Mouse (Mus musculus) G1E (cell line): ENCODE measurements around the gene Ankrd50. TPM values are rescaled to one million over a fixed set of nuclear protein-coding genes. Genes with fewer than 3 reads are reported as not detected.

Experiments used
- ATAC-seq: 2 replicates; pipeline ENCODE4 v1.8.0; 2016; ENCODE audit warnings: mild to moderate bottlenecking; ENCODE audit not compliant: insufficient number of reproducible peaks, poor library complexity, low FRiP score, severe bottlenecking; ENCODE audit errors: extremely low read depth
- DNase-seq: peaks from one replicate; pipeline ENCODE4 v3.0.0; 2012; ENCODE audit warnings: low spot score
- H3K27me3 ChIP-seq: 2 replicates; pipeline ENCODE4 v1.6.1; 2012; ENCODE audit warnings: mild to moderate bottlenecking, low read length, inconsistent platforms; ENCODE audit not compliant: insufficient read depth
- H3K36me3 ChIP-seq: replicated peaks from 2 replicates; pipeline ENCODE3; 2012; ENCODE audit warnings: mild to moderate bottlenecking, inconsistent platforms
- H3K4me1 ChIP-seq: 2 replicates; pipeline ENCODE4 v1.6.1; 2012; ENCODE audit warnings: low read depth, low read length, inconsistent platforms, mixed read lengths; ENCODE audit not compliant: insufficient read depth
- H3K4me3 ChIP-seq: 2 replicates; pipeline ENCODE4 v1.5.1; 2012; ENCODE audit warnings: low read depth, mild to moderate bottlenecking, inconsistent platforms, low read length, moderate library complexity, mixed read lengths
- H3K9me3 ChIP-seq: replicated peaks from 2 replicates; pipeline ENCODE4 v1.6.1; 2012; ENCODE audit warnings: inconsistent platforms
- CTCF ChIP-seq: IDR thresholded peaks from 2 replicates; pipeline ENCODE4 v1.5.1; 2012; ENCODE audit warnings: low read depth, low read length, inconsistent platforms, mixed read lengths
- GATA1 ChIP-seq: IDR thresholded peaks from 2 replicates; pipeline ENCODE4 v1.6.1; 2012; ENCODE audit warnings: borderline replicate concordance, low read length, inconsistent platforms, mixed read lengths
- GATA2 ChIP-seq: IDR thresholded peaks from 2 replicates; pipeline ENCODE4 v1.6.1; 2012; ENCODE audit warnings: low read depth, low read length, inconsistent platforms, borderline replicate concordance
- POLR2AphosphoS5 ChIP-seq: IDR thresholded peaks from 2 replicates; pipeline ENCODE4 v1.6.1; 2012; ENCODE audit warnings: low read depth, low read length, inconsistent platforms; ENCODE audit not compliant: insufficient replicate concordance
- TAL1 ChIP-seq: conservative IDR thresholded peaks from 2 replicates; pipeline ENCODE4 v1.6.1; 2012; ENCODE audit warnings: low read depth, low read length, inconsistent platforms, mixed read lengths
- polyA plus RNA-seq: library from polyadenylated mRNA; stranded (reverse); fragments of >175 nt; gene quantifications from 2 replicates; pipeline ENCODE4 v1.2.3, GENCODE M21; 2012
- total RNA-seq, 2 experiments: library from RNA; stranded (forward) in 1 of 2; stranded (reverse) in 1 of 2; fragments of 200-1000 nt in 1 of 2; fragments of >200 nt in 1 of 2; fragmentation: Nextera tagmentation in 1 of 2; gene quantifications; 2 replicates each; pipeline ENCODE4 v1.2.3; 2014 to 2017

The Ankrd50 gene
- total RNA-seq (2014; fragmentation: Nextera tagmentation) (3.1 and 6.7 TPM in 2 replicates), total RNA-seq (2017) (2.8 and 3.0 TPM in 2 replicates), polyA plus RNA-seq (0.85 and 1.5 TPM in 2 replicates)

GRCm38 (mm10) chr3:38484191-38485106, at the start of gene Ankrd50:
Ankrd50 (minus strand) TSS chr3:38484844.
- peak; percentile 97 for ATAC-seq
- Histone ChIP-seq H3K27me3 (no peaks in the 10 kb centered on the region), H3K36me3 (peaks cover 2% of the 10 kb centered on the region), H3K4me3 (peak within 1 kb of the TSS; percentile 73), H3K9me3 (peaks cover 10% of the 10 kb centered on the region), H3K4me1 (0 out of 2 replicates have a peak, but pooled peaks cover 2% of the 10 kb centered on the region)
- DNase-seq: peak; percentile 69
- no peak for TF ChIP-seq TAL1
- no peak for TF ChIP-seq GATA1
- TF ChIP-seq CTCF: no peak
- TF ChIP-seq POLR2AphosphoS5: no peak
- no peak for TF ChIP-seq GATA2

GRCm38 (mm10) chr3:38534245-38534644, 49.6 kb upstream of the Ankrd50 start:
- DNase-seq: no peak
- H3K27me3 ChIP-seq: no peaks in the 10 kb centered on the region
- TF ChIP-seq GATA2: no peak
- TF ChIP-seq TAL1: no peak
- TF ChIP-seq CTCF: no peak
- TF ChIP-seq GATA1: no peak
- TF ChIP-seq POLR2AphosphoS5: no peak
- no peaks in the 10 kb centered on the region for H3K36me3 ChIP-seq
- H3K4me3 ChIP-seq: no peak overlapping the region
- no peaks in the 10 kb centered on the region for H3K9me3 ChIP-seq
- H3K4me1 ChIP-seq: no peaks in the 10 kb centered on the region
- ATAC-seq: no peak

- TF ChIP-seq GATA2 (no peak), GATA1 (no peak), POLR2AphosphoS5 (no peak), TAL1 (no peak), CTCF (no peak)
- no peak for DNase-seq
- Histone ChIP-seq H3K9me3 (no peaks in the 10 kb centered on the region), H3K27me3 (no peaks in the 10 kb centered on the region), H3K4me1 (no peaks in the 10 kb centered on the region), H3K4me3 (no peak overlapping the region), H3K36me3 (no peaks in the 10 kb centered on the region)
- no peak for ATAC-seq
These were observed 35.8 kb upstream of the Ankrd50 start for GRCm38 (mm10) chr3:38520426-38520825.

GRCm38 (mm10) chr3:38519971-38520370, 35.3 kb upstream of the Ankrd50 start:
- Histone ChIP-seq H3K9me3 (no peaks in the 10 kb centered on the region), H3K4me1 (no peaks in the 10 kb centered on the region), H3K27me3 (no peaks in the 10 kb centered on the region), H3K4me3 (no peak overlapping the region), H3K36me3 (no peaks in the 10 kb centered on the region)
- TF ChIP-seq GATA2 (no peak), GATA1 (no peak)
- no peak for ATAC-seq
- DNase-seq: no peak

- Histone ChIP-seq H3K4me3 (no peak overlapping the region), H3K36me3 (no peaks in the 10 kb centered on the region), H3K27me3 (no peaks in the 10 kb centered on the region), H3K9me3 (no peaks in the 10 kb centered on the region), H3K4me1 (no peaks in the 10 kb centered on the region)
- ATAC-seq (no peak), DNase-seq (no peak)
- TF ChIP-seq GATA2 (no peak), GATA1 (no peak), TAL1 (no peak), CTCF (no peak)
These were observed 19.0 kb upstream of the Ankrd50 start for GRCm38 (mm10) chr3:38503606-38504005.

- no peaks in the 10 kb centered on the region for H3K36me3 ChIP-seq
- ATAC-seq: no peak
- no peaks in the 10 kb centered on the region for H3K27me3 ChIP-seq
- no peak for TF ChIP-seq TAL1
- TF ChIP-seq GATA1: no peak
- TF ChIP-seq GATA2: no peak
- no peak for TF ChIP-seq POLR2AphosphoS5
- no peak for TF ChIP-seq CTCF
- no peaks in the 10 kb centered on the region for H3K4me1 ChIP-seq
- H3K4me3 ChIP-seq: no peak overlapping the region
- no peak for DNase-seq
- H3K9me3 ChIP-seq: no peaks in the 10 kb centered on the region
These were observed 17.5 kb upstream of the Ankrd50 start for GRCm38 (mm10) chr3:38502156-38502555.
